Mouse (Mus musculus) lung, adult 10 weeks (tissue): ENCODE measurements around the gene Plpp4. TPM values are rescaled to one million over a fixed set of nuclear protein-coding genes. Genes with fewer than 3 reads are reported as not detected.

Source experiments
- polyA plus RNA-seq: library from polyadenylated mRNA; stranded (reverse); fragments of 350-450 nt; fragmentation: Illumina TruSeq; extraction: RNeasy Lipid Tissue Mini Kit (QIAGEN cat#74804); gene quantifications from one replicate; pipeline ENCODE4 v1.2.3, GENCODE M21; 2014; ENCODE audit warnings: low read depth, low replicate concordance; ENCODE audit not compliant: insufficient read depth

Plpp4 gene
- not detected for polyA plus RNA-seq

GRCm38 (mm10) chr7:129256621-129257373, at the start of gene Plpp4:
Gene Plpp4, plus strand, starts transcription at chr7:129257031.

